Mouse (Mus musculus): ENCODE measurements around the gene Scn9a. TPM values are rescaled to one million over a fixed set of nuclear protein-coding genes. Genes with fewer than 3 reads are reported as not detected.

Gene Scn9a
- polyA plus RNA-seq, 1 experiment from 2014 or later, result 10.5 TPM

DNA sequence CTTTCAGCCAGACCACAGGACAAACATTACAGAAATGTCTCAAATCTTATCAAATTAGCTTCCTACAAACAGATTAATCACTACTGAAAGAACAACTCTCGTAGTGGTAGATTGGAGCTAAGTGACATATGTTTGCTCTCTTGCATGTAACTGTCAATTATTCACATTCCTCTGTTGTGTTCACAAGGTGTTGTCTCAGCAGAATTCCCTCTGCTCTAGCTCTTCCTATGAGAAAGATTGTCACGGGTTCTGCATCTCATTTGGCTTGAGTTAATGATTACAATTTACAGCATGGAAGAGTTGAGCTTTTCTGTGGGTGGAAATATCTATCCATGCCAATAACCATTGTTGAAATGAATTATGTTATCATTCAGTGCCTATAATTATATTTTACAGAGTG lies 156.4 kb downstream of the Scn9a start:
- WGBS, result 83% methylated on average over 2 of the region's 2 CpGs

DNA sequence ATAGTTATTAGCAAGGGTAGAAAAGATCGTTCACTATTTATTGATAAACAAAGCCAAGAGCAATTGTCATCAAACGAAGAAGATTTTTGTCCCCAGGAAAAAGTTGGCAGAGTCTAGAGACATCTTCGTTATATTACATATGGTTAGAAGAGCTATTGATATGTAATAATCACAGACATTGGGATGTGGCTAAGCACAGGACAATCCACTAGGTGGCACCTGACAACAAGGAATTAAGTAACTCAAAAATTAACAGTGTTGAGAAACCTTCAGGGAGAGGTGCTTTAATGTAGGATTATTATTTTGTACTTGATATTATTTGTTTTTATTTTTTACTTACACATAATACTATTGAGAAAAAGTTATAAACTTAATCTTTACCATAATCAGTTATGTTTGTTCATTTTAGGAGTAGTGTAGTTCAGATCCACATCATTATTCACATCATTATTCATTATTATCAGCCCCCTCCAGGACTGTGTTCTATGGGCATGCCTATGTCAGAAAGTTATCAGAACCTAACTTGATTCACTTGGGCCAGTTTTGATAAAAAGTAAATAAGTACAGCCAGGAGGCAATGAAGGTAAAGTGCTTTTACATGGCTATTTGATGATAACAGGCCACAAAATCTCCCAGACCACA lies 161.5 kb downstream of the Scn9a start:
- WGBS, result 48% methylated on average over 3 of the region's 3 CpGs
- H3K27me3 ChIP-seq (ENCODE audit: control insufficient read depth, insufficient read depth, low read length), result no peaks in the 10 kb centered on the region
- DNase-seq (ENCODE audit: low spot score) (peak; percentile 12), ATAC-seq (ENCODE audit: insufficient read depth, low FRiP score, low TSS enrichment) (no peak)
- H3K4me2 ChIP-seq (ENCODE audit: low read depth), result no peak overlapping the region
- no peak overlapping the region for H3K27ac ChIP-seq (ENCODE audit: low read depth, low read length)
- H3K9ac ChIP-seq (ENCODE audit: low read length), result no peak overlapping the region
- no peak overlapping the region for H3K4me3 ChIP-seq (ENCODE audit: low read depth, low read length)
- H3K4me1 ChIP-seq (ENCODE audit: control insufficient read depth, insufficient read depth, low read length), result no peaks in the 10 kb centered on the region
- H3K9me3 ChIP-seq (ENCODE audit: control insufficient read depth, low read length), result no peaks in the 10 kb centered on the region
- no peaks in the 10 kb centered on the region for H3K36me3 ChIP-seq (ENCODE audit: control insufficient read depth, insufficient read depth, low read length)

More for the DNA sequence above, 156.4 kb downstream of the Scn9a start:
- Histone ChIP-seq H3K4me2 (ENCODE audit: low read depth) (no peak overlapping the region), H3K4me3 (ENCODE audit: low read depth, low read length) (no peak overlapping the region), H3K27ac (ENCODE audit: low read depth, low read length) (no peak overlapping the region), H3K4me1 (ENCODE audit: control insufficient read depth, insufficient read depth, low read length) (no peaks in the 10 kb centered on the region), H3K9me3 (ENCODE audit: control insufficient read depth, low read length) (no peaks in the 10 kb centered on the region), H3K27me3 (ENCODE audit: control insufficient read depth, insufficient read depth, low read length) (no peaks in the 10 kb centered on the region), H3K36me3 (ENCODE audit: control insufficient read depth, insufficient read depth, low read length) (no peaks in the 10 kb centered on the region), H3K9ac (ENCODE audit: low read length) (no peak overlapping the region)
- DNase-seq (ENCODE audit: low spot score), result no peak
- no peak for ATAC-seq (ENCODE audit: insufficient read depth, low FRiP score, low TSS enrichment)

DNA sequence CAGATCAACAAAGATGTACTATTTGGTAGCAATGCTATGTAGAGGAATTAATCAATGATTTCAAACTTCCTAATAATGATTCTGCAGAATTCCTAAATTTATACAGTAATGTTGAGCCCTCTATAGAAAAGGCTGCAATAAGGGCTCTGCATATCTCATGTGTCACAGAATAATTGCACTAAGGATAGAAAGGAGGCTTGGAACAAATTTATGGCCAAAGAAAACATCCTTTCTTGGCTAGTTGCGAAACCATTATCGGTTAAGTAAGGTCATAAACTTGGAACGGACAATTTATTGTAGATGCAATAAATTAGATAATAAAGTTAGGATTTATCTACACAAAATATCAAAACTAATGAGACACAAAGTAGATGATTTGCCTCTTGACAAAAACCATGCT lies 169.3 kb downstream of the Scn9a start:
- Histone ChIP-seq H3K4me1 (ENCODE audit: control insufficient read depth, insufficient read depth, low read length) (no peaks in the 10 kb centered on the region), H3K9me3 (ENCODE audit: control insufficient read depth, low read length) (no peaks in the 10 kb centered on the region), H3K9ac (ENCODE audit: low read length) (no peak overlapping the region), H3K36me3 (ENCODE audit: control insufficient read depth, insufficient read depth, low read length) (no peaks in the 10 kb centered on the region), H3K4me2 (ENCODE audit: low read depth) (no peak overlapping the region), H3K27me3 (ENCODE audit: control insufficient read depth, insufficient read depth, low read length) (no peaks in the 10 kb centered on the region), H3K4me3 (ENCODE audit: low read depth, low read length) (no peak overlapping the region), H3K27ac (ENCODE audit: low read depth, low read length) (no peak overlapping the region)
- ATAC-seq (ENCODE audit: insufficient read depth, low FRiP score, low TSS enrichment), result no peak
- WGBS, result 85% methylated on average over 3 of the region's 3 CpGs
- DNase-seq (ENCODE audit: low spot score), result no peak

DNA sequence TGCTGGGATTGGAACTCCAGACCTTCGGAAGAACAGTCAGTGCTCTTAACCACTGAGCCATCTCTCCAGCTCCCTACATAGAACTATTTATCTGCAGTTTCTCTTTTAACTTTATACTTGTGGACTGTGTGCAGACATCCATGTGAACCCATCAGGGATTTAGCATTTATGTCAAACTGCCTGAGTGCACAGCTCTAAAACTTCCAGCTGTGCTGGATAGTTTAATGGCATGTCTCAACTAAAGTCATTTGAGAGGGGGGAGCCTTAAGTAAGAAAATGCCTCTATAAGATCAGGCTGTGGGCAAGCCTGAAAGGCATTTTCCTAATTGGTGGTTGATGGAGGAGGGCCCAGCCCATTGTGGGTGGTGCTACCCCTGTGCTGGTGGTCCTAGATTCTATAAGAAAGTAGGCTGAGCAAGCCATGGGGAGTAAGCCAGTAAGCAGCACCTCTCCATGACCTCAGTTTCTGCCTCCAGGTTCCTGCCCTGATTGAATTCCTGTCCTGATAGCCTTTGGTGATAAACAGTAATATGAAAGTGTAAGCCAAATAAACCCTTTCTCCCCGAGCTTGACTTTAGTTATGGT lies 169.8 kb downstream of the Scn9a start:
- Histone ChIP-seq H3K27ac (ENCODE audit: low read depth, low read length) (no peak overlapping the region), H3K36me3 (ENCODE audit: control insufficient read depth, insufficient read depth, low read length) (no peaks in the 10 kb centered on the region), H3K4me2 (ENCODE audit: low read depth) (no peak overlapping the region), H3K27me3 (ENCODE audit: control insufficient read depth, insufficient read depth, low read length) (no peaks in the 10 kb centered on the region), H3K4me3 (ENCODE audit: low read depth, low read length) (no peak overlapping the region), H3K9me3 (ENCODE audit: control insufficient read depth, low read length) (no peaks in the 10 kb centered on the region), H3K9ac (ENCODE audit: low read length) (no peak overlapping the region), H3K4me1 (ENCODE audit: control insufficient read depth, insufficient read depth, low read length) (no peaks in the 10 kb centered on the region)
- DNase-seq (ENCODE audit: low spot score), result no peak
- WGBS, result 87% methylated on average over 2 of the region's 2 CpGs
- no peak for ATAC-seq (ENCODE audit: insufficient read depth, low FRiP score, low TSS enrichment)

DNA sequence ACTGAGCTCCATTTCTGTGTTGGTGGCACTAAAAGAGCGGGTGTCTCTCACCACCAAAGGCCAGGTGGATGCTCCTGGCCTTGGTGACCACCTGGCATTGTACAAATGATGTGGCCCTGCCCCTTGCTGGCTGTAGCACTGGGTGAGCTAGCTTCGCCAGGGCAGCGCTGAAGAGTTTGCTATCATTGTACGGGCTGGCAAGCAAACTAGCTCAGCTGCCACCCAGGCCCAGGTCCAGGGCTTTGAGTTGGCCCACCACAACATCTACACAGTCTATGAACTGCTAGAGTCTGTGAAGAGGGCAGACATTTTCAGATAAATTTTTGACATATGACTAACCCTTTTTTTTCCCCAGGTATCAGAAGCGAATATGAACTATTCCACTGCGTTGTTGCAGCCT lies 170.8 kb downstream of the Scn9a start:
- Histone ChIP-seq H3K4me3 (ENCODE audit: low read depth, low read length) (no peak overlapping the region), H3K27ac (ENCODE audit: low read depth, low read length) (no peak overlapping the region), H3K4me2 (ENCODE audit: low read depth) (no peak overlapping the region), H3K27me3 (ENCODE audit: control insufficient read depth, insufficient read depth, low read length) (no peaks in the 10 kb centered on the region), H3K9me3 (ENCODE audit: control insufficient read depth, low read length) (no peaks in the 10 kb centered on the region), H3K9ac (ENCODE audit: low read length) (no peak overlapping the region), H3K36me3 (ENCODE audit: control insufficient read depth, insufficient read depth, low read length) (no peaks in the 10 kb centered on the region), H3K4me1 (ENCODE audit: control insufficient read depth, insufficient read depth, low read length) (no peaks in the 10 kb centered on the region)
- DNase-seq (ENCODE audit: low spot score), result no peak
- no peak for ATAC-seq (ENCODE audit: insufficient read depth, low FRiP score, low TSS enrichment)
- WGBS, result 88% methylated on average over 6 of the region's 6 CpGs

DNA sequence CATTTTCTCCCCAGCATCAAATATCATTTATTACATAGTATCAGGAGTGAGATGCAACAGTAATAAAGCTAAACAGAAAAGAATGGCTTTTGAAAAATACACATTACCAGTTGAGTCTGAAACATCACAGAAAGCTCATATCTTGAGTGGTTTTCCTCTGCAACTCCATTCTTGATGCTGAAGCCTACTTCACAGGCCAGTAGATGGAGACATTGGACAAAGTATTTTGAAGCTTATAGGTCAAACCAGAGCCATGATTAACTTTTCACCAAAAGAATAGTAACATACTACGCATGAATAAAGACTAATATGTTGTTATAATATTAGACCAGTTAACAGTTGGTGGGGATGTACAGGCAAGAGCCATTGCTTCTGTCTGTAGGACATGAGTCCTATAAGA lies 172.3 kb downstream of the Scn9a start:
- Histone ChIP-seq H3K27ac (ENCODE audit: low read depth, low read length) (no peak overlapping the region), H3K9me3 (ENCODE audit: control insufficient read depth, low read length) (no peaks in the 10 kb centered on the region), H3K4me3 (ENCODE audit: low read depth, low read length) (no peak overlapping the region), H3K27me3 (ENCODE audit: control insufficient read depth, insufficient read depth, low read length) (no peaks in the 10 kb centered on the region), H3K9ac (ENCODE audit: low read length) (no peak overlapping the region), H3K4me1 (ENCODE audit: control insufficient read depth, insufficient read depth, low read length) (no peaks in the 10 kb centered on the region), H3K4me2 (ENCODE audit: low read depth) (no peak overlapping the region), H3K36me3 (ENCODE audit: control insufficient read depth, insufficient read depth, low read length) (no peaks in the 10 kb centered on the region)
- 94% methylated on average over 1 of the region's 1 CpGs for WGBS
- DNase-seq (ENCODE audit: low spot score) (no peak), ATAC-seq (ENCODE audit: insufficient read depth, low FRiP score, low TSS enrichment) (no peak)

DNA sequence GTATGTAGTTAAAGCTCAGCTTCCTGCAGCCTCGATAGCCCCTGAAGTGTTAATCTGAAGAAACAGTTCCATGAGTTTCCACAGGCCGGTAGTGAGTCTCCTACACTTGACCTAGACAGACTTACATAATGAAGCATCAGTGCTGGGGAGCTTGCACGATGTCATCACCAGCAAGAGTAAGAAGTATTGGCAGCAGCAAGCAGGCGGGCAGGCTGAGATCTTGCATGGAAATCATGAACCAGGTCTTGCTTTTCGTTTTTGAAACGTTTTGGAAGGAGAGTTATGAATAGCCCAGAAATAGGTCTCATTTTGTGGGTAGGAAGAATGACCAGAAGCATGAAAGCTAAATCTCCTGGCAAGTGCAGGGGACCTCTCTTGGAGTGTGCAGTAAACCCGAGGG lies 194.1 kb downstream of the Scn9a start, which contains the start of gene Scn1a:
Gene Scn1a (minus strand): TSS at position 130 of the 400 bp plus-strand sequence.
- ATAC-seq (ENCODE audit: insufficient read depth, low FRiP score, low TSS enrichment) (no peak), DNase-seq (ENCODE audit: low spot score) (peak; percentile 14)
- no peaks in the 10 kb centered on the region for H3K36me3 ChIP-seq (ENCODE audit: control insufficient read depth, insufficient read depth, low read length)
- H3K9ac ChIP-seq (ENCODE audit: low read length), result no peak within 1 kb of the TSS; the same call in 1 of the 2 replicates
- H3K27me3 ChIP-seq (ENCODE audit: control insufficient read depth, insufficient read depth, low read length), result no peaks in the 10 kb centered on the region
- H3K27ac ChIP-seq (ENCODE audit: low read depth, low read length), result no peak within 1 kb of the TSS
- H3K4me2 ChIP-seq (ENCODE audit: low read depth), result peak within 1 kb of the TSS; percentile 54
- H3K4me1 ChIP-seq (ENCODE audit: control insufficient read depth, insufficient read depth, low read length), result peaks cover 4% of the 10 kb centered on the region; the same call in 1 of the 2 replicates
- H3K9me3 ChIP-seq (ENCODE audit: control insufficient read depth, low read length), result no peaks in the 10 kb centered on the region
- peak within 1 kb of the TSS; percentile 23; the same call in 1 of the 2 replicates for H3K4me3 ChIP-seq (ENCODE audit: low read depth, low read length)
- WGBS, result 7% methylated on average over 7 of the region's 7 CpGs

DNA sequence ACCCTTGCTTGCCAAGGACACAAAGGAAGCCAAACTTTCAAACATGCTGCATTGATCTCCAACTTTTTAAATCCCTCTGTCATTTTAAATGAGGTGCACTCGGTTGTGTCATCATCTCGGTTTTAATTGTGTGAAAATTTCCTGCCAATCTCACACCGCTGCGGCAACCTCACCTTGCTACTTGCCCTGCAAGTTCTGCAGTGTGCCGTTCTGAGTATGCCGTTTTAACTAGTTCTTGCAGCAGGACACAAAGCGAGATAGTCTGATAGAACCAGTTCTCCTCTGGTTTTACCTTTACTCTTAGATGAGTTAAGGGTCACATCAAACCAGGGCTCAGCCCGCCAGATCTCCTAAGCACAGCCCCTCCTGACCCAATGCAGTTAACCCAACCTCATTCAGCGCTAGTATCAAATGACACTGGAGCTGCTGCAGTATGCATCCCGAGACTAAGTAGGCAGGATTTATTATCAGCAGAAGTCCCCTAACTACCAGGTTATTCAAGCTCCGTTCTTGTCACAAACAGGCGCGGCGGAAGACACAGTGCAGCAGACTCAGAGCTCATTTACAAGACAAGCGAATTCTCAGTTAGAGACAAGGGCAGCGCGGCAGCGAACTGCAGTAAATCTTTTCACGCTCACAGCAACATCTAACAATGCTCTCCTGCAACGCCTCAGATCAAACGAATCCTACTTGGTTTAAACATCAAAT lies 194.8 kb downstream of the Scn9a start:
- DNase-seq (ENCODE audit: low spot score) (peak; percentile 70), ATAC-seq (ENCODE audit: insufficient read depth, low FRiP score, low TSS enrichment) (peak; percentile 82)
- Histone ChIP-seq H3K27me3 (ENCODE audit: control insufficient read depth, insufficient read depth, low read length) (no peaks in the 10 kb centered on the region), H3K4me2 (ENCODE audit: low read depth) (peak overlapping the region; percentile 54), H3K4me3 (ENCODE audit: low read depth, low read length) (peak overlapping the region; percentile 23; the same call in 1 of the 2 replicates), H3K27ac (ENCODE audit: low read depth, low read length) (no peak overlapping the region), H3K9me3 (ENCODE audit: control insufficient read depth, low read length) (no peaks in the 10 kb centered on the region), H3K36me3 (ENCODE audit: control insufficient read depth, insufficient read depth, low read length) (no peaks in the 10 kb centered on the region), H3K4me1 (ENCODE audit: control insufficient read depth, insufficient read depth, low read length) (peaks cover 4% of the 10 kb centered on the region; the same call in 1 of the 2 replicates), H3K9ac (ENCODE audit: low read length) (no peak overlapping the region; the same call in 1 of the 2 replicates)
- 3% methylated on average over 21 of the region's 21 CpGs for WGBS
